Mouse (Mus musculus): ENCODE measurements around the gene Gja10. TPM values are rescaled to one million over a fixed set of nuclear protein-coding genes. Genes with fewer than 3 reads are reported as not detected.

Gene Gja10
- not detected for polyA plus RNA-seq (2014; fragmentation: Illumina TruSeq; extraction: RNeasy Lipid Tissue Mini Kit (QIAGEN cat#74804); ENCODE audit: low read depth, low replicate concordance)

DNA sequence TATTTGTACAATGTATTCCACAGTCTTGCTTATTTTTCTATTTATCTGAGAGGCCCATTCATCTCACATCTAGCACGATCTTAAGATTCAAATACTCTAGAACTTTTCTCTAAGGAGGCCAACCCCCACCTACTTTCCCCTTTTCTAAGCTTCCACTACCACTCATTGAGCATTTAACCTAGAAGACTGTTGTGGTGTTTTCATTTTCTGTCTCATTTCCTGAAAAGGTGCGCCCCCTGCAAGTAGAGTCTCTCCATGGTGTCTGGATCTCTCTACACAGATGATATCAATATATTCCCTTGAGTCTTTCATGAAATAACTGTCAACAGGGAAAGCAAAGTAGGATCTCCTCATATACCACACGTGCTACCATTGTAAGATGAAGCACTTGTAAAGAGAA is at the start of gene Gja10:
Gene Gja10 (minus strand): TSS at position 101 of the 400 bp plus-strand sequence.

DNA sequence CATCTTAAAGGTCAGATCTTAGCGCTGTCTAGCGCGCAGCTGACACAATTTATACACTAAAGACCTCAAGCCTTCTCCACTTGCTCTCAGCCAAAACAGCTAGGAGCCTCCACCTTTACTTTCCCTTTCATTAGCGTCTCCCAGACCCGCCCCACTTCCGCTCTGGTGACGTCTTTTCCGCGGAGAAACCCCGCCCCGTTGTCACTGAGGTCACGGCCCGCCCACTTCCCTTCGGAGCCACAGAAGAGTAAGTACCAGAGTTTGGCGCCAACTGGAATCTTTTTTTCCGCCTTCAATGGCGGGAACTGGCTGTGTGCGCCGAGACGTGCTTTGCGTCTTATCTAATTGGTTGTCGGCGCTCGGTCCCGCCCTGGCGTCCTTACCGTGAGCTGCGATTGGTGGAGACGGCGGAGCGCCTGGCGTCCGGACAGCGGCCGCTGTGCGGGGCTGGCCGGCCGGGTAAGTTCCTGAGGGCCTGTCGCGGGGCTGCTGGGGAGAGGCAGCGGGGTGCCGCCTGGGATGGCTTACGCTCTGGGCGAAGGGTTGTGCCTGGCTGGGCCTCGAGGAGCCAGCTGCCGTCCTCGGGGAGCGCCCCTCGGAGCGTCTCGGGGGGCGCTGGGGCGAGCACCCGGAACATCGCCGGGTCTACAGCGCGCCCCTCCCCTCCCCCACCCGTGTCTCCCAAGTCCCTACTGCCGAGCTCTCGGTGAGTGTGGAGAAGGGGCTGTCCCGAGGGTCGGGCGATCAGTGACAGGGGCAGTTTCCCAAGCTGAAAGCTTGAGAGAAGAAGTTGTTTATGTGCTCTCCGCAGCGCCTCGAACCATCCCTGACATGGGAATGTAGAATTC is 12.7 kb upstream of the Gja10 start, which contains the start of gene Casp8ap2:
Gene Casp8ap2 (plus strand): TSS at position 418 of the 848 bp plus-strand sequence.

Other genes with a start within 250 kb of the Gja10 start
- gene Casp8ap2, start 12.7 kb upstream of the Gja10 start, polyA plus RNA-seq (2014; fragmentation: Illumina TruSeq; extraction: RNeasy Lipid Tissue Mini Kit (QIAGEN cat#74804); ENCODE audit: low read depth, low replicate concordance): 29.2 TPM
- gene Mdn1, start 54.4 kb upstream of the Gja10 start, polyA plus RNA-seq (2014; fragmentation: Illumina TruSeq; extraction: RNeasy Lipid Tissue Mini Kit (QIAGEN cat#74804); ENCODE audit: low read depth, low replicate concordance): 20.7 TPM
- 76.0 TPM for gene Lyrm2, start 197.5 kb upstream of the Gja10 start, polyA plus RNA-seq (2014; fragmentation: Illumina TruSeq; extraction: RNeasy Lipid Tissue Mini Kit (QIAGEN cat#74804); ENCODE audit: low read depth, low replicate concordance)

Data from sigmoid colon, adult 10 weeks (tissue).